Mouse (Mus musculus) gastrocnemius, postnatal 14 days (tissue): ENCODE data around the gene Gm28729. TPM values are rescaled to one million over a fixed set of nuclear protein-coding genes. Genes with fewer than 3 reads are reported as not detected.
"Not testable (repeated sequence)": the region's sequence is repeated elsewhere in the genome, so short reads cannot be mapped to it uniquely, and the experiment has no call there.

ENCODE experiments used
- DNase-seq: peaks from one replicate; pipeline ENCODE4 v3.0.0; 2021; ENCODE audit warnings: mixed read lengths
- intact Hi-C: fragments of 180-260 bp; cut with DNase I; formaldehyde crosslinking; loops from one replicate; pipeline ENCODE4 v1.15.1; 2025; ENCODE audit warnings: low total_unique reads
- long read RNA-seq, 2 experiments: library from polyadenylated mRNA; stranded (forward); transcript quantifications; one replicate each; pipeline ENCODE4 v2.0.0; 2021
- total RNA-seq, 2 experiments: library from RNA; stranded (reverse); gene quantifications; 2 replicates each; pipeline ENCODE4 v1.2.3; 2021

Gene Gm28729
- total RNA-seq = under 1 TPM; 0.44 to 0.62 TPM
- long read RNA-seq, experiment 1 = 0 reads
- long read RNA-seq, experiment 2 = 0 reads

DNA sequence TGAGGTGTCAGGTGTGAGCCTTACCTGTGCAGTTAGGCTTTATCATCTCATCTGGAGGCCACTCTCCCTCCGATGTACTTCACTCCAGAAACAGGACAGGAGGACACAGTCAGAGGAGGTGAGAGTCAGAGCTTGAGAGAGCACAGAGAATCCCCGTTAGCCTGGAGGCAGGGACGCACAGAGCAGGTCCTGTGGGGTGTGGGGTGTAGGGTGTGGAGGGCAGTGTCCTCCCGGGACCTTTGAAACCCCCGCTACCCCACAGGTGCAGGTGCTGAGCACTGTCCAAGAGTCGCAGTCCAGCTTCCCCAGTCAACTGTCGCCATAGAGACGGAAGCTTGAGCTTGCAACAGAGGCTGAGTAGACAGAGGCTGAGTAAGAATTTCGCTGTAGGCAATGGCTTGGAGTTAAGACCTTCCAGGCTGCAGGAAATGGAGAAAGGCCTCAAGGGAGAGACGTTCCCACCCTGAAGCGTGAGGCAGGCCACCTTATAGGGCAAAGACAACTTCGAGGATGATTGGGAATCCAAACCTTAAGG, at the start of gene Gm28729:
TSS of gene Gm28729 (minus strand) at position 293 of the 535 bp plus-strand sequence.
- intact Hi-C loops = no loop called here
- DNase-seq = no peak

GRCm38 (mm10) chr9:96573252-96573651, 48.2 kb upstream of the Gm28729 start:
- no peak for DNase-seq
- intact Hi-C loops = loop anchor here (2.0 to 10.0 kb wide), 2 partner anchors 78 to 242 kb away; no protein-coding TSS in a partner anchor

DNA sequence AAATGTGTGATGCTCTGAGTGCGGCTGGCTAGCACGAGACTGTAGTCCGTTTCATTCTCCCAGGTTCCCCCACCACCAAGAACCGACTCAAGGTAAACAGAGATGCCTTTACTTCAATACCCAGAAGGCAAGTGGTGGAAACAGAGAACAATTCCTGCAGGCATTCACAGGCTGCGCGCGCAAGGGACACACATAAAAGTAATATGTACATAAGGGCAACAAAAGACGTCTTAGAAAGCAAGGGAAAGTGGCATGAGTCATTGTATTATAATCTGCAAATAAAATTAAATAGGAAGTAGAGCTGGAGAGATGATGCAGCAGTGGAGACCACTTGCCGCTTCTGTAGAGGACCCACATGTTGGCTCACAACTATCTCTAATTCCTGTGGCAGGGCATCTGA, 47.7 kb upstream of the Gm28729 start:
- intact Hi-C loops = loop anchor here (2.0 to 10.0 kb wide), 2 partner anchors 78 to 242 kb away; no protein-coding TSS in a partner anchor

DNA sequence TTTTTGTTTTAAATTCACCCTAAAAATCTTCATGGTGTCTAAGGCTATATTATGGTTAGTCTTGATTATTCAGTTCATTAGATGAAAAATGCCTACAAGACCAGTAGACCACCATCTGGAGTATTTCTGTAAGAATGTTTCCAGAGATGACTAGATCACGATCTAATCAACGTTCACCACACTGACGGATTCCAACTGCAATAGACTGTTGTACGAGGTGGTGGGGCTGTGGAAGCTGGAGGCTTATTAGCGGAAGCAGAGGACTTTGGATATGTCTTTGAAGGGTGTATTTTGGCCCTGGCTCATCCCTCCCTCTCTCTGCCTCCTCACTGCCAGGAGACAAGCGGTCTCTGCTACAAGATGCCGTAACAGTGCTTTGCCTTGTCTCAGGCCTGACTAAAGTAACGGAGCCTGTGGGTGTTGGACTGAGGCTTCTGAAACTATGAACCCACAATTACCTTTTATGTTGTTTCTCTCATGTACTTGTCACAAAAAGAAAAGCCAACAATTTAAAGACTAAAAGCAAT, 41.5 kb upstream of the Gm28729 start:
- no peak for DNase-seq
- intact Hi-C loops = no loop called here

More for the DNA sequence above, 47.7 kb upstream of the Gm28729 start:
- no peak for DNase-seq

GRCm38 (mm10) chr9:96563501-96563900, 38.4 kb upstream of the Gm28729 start:
- intact Hi-C loops = no loop called here
- no peak for DNase-seq

DNA sequence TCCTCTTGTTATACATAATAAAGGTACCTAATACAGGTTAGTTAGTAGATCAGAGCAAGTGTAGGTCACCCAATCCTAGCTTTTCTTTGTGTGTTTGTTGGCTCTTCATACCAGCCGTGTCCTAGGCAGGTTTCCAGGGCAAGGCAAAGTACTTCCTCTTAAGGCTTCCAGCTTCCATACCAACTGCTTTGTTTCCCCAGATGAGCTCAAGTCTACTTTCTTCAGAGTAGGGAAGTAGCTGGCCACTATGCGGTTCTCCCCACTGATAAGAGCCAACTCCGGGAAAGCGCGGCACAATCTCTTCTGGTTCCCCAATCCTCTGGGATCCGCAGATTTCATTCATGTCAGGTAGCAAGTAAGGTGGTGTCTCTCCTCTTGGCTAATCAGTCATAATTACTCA, 34.1 kb upstream of the Gm28729 start:
- no peak for DNase-seq
- intact Hi-C loops = no loop called here

- DNase-seq = no peak
- intact Hi-C loops = no loop called here
Observed at GRCm38 (mm10) chr9:96558594-96558993, 33.5 kb upstream of the Gm28729 start.

- DNase-seq = no peak
- intact Hi-C loops = no loop called here
Observed at GRCm38 (mm10) chr9:96554095-96554494, 29.0 kb upstream of the Gm28729 start.

- intact Hi-C loops = no loop called here
- no peak for DNase-seq
Observed at GRCm38 (mm10) chr9:96545410-96545809, 20.3 kb upstream of the Gm28729 start.

GRCm38 (mm10) chr9:96543643-96544640, 18.9 kb upstream of the Gm28729 start:
- intact Hi-C loops = no loop called here
- peak; percentile 74 for DNase-seq

DNA sequence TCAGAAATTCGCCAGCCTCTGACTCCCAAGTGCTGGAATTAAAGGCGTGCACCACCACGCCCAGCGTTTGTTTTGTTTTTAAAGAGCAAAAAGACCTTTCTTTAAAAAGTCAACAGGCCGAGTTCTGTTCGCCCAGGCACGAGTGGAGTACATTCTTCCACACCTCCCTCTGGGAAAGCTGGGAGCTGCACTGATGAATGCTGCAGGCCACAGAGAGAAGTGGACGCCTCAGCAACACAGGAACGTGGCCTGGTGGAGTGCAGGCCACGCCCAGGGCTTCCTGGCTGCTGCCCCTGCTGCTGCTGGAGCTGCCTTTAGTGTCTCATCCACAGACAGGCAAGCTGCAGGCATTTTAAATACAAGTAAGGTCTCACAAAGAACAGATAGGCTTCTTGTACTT, 13.9 kb upstream of the Gm28729 start:
- DNase-seq = peak; percentile 49
- intact Hi-C loops = no loop called here

DNA sequence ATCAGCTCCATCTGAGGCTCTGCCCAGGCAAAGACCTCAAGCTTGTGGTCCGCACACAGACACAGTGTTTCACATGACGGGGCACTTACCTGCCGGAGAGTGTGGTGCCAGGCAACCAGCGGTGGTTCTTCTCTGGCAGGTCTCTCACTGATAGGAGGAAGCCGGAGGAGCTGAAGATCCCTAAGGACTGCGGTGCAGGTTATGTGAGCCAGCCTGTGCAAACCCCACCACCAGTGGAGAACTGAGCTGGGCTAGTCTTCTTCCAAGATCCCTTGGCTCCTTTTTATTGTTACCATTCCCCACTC, 12.5 kb upstream of the Gm28729 start:
- intact Hi-C loops = no loop called here
- DNase-seq = no peak

DNA sequence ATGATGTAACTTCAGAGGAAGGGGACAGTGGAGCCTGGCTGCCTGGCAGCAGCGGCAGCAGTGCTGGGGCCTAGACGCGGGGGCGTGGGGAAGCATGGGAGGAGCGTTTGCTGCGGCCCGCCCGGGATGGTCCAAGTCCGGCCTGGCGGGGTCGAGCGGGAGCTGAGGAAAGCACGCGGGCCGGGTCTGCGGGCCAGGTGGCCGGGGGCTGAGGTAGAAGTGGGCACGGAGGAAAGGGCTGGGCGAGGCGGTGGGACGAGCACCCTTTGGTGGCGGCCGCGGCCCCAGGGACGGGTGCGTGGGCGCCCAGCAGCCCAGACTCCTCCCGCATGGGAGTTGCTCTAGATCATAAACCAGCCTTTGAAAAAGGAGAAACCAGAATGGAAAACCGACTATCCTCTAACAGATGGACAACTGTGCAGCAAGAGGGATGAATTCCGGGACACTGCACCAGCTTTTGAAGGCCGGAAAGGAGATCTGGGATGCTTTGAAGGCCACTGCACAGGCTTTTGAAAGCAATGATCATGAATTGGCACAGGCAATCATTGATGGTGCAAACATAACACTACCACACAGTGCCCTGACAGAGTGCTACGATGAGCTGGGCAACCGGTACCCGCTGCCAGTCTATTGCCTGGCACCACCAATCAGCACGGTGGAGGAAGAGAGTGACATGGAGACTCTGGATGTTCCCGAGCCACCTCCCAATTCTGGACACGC, 12.0 kb upstream of the Gm28729 start:
- peak; percentile 70 for DNase-seq
- intact Hi-C loops = no loop called here

DNA sequence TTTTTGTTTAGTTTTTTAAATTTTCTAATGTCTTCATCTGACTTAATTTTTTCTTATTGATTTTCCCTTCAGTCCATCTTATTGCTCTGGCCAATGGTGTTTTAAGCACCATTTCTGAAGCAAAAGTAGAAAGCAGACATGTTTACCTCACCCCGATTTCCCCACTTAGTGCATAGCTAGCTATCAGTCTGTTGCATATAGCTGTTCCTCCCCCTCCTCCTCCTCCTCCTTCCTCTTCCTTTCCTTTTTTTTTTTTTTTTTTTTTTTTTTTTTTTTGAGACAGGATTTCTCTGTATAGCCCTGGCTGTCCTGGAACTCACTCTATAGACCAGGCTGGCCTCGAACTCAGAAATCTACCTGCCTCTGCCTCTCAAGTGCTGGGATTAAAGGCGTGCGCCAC, 11.0 kb upstream of the Gm28729 start:
- DNase-seq, intact Hi-C loops: not testable (repeated sequence)

GRCm38 (mm10) chr9:96535431-96535830, 10.4 kb upstream of the Gm28729 start:
- no peak for DNase-seq
- intact Hi-C loops = no loop called here

DNA sequence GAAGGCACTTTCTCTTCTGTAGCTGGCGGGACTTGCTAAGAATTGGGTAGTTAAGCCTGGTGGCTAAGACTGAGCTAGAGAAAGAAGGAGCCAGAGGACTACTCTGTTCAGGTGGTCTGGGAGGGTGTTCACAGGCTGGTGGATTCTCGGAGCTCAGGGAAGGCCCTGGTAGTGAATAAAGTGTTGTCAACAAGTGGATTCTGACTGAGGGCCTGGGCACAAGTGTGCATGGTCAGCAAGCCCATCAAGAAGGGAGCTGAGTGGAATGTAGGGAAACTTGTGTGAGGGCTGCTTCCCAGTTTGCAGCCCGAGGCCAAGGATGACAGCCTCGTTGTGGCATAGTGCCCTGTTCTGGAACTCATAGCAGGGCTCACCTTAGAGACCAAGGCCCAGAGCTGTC, 9.2 kb upstream of the Gm28729 start:
- DNase-seq = no peak
- intact Hi-C loops = no loop called here

GRCm38 (mm10) chr9:96533476-96533875, 8.4 kb upstream of the Gm28729 start:
- no peak for DNase-seq
- intact Hi-C loops = no loop called here

DNA sequence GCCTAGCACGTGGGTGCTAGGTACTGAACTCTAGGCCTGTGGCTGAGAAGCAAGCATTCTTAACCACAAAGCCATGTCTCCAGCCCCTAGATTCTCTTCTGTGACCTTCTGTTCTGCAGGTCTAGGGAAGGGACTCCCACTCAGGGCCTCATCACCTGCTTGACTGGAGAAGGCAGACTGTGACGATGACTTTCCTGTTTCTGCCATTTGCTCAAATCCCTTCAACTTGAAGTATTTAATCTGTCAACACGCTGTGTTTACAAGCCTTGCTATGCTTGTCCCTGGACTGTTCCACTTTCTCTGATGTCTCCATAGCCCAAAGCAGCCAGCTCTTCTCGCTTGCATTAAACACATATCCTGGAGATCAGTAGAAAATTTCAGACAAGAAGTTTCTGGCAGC, 7.5 kb upstream of the Gm28729 start:
- intact Hi-C loops = no loop called here
- DNase-seq = no peak

DNA sequence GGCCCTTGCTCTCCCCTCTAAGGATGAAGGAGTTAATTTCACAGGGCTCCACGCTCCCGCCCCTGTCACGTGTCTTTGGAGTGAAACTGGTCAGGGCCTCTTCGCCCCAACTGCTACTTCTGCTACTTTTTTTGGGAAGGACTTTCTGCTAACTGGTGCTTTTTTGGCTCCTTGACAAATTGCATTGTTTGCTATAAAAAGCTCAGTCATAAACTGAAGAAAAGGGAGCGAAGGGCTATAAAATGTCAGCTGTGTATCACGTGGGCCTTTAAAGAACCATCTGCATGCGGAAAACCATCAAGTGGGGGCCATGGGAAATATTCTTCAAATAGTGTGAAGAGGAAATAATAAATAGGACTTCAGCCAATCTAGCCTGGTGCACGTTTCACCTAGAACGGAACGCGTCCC, 5.6 kb upstream of the Gm28729 start:
- intact Hi-C loops = no loop called here

More for the DNA sequence above, 5.6 kb upstream of the Gm28729 start:
- DNase-seq = peak; percentile 47
